Mouse (Mus musculus) hindbrain, embryonic 10.5 days (tissue): ENCODE results near the gene Ltc4s. TPM values are rescaled to one million over a fixed set of nuclear protein-coding genes. Genes with fewer than 3 reads are reported as not detected.

Source experiments
- DNase-seq: peaks from one replicate; pipeline ENCODE4 v3.0.0-alpha.2; 2017; ENCODE audit warnings: low spot score
- H3K27ac ChIP-seq: fragments of 300-500 bp; sonication (generic); 2 replicates; pipeline ENCODE4 v1.5.1; 2016; ENCODE audit warnings: mild to moderate bottlenecking, moderate library complexity
- H3K27me3 ChIP-seq: fragments of 300-500 bp; sonication (generic); 2 replicates; pipeline ENCODE4 v1.6.1; 2016; ENCODE audit warnings: mild to moderate bottlenecking; ENCODE audit not compliant: poor library complexity, insufficient read depth, severe bottlenecking
- H3K36me3 ChIP-seq: fragments of 300-500 bp; sonication (generic); 2 replicates; pipeline ENCODE4 v1.6.1; 2016; ENCODE audit warnings: mild to moderate bottlenecking, moderate library complexity
- H3K4me1 ChIP-seq: fragments of 300-500 bp; sonication (generic); replicated peaks from 2 replicates; pipeline ENCODE4 v1.6.1; 2016; ENCODE audit warnings: mild to moderate bottlenecking
- H3K4me3 ChIP-seq: fragments of 300-500 bp; sonication (generic); 2 replicates; pipeline ENCODE4 v1.5.1; 2016; ENCODE audit warnings: mild to moderate bottlenecking, moderate library complexity
- H3K9me3 ChIP-seq: fragments of 300-500 bp; sonication (generic); 2 replicates; pipeline ENCODE4 v1.6.1; 2016; ENCODE audit warnings: mild to moderate bottlenecking, moderate library complexity
- WGBS: fragments of 180-500 bp; shearing (Covaris S2); methylation state at CpG from one replicate; pipeline ENCODE4 v1.1.7; 2016; 5-methylcytosine and 5-hydroxymethylcytosine counted together
- polyA plus RNA-seq: library from polyadenylated mRNA; unstranded; fragments of >200 nt; fragmentation: Nextera tagmentation; extraction: Ambion mirVana; gene quantifications from 2 replicates; pipeline ENCODE4 v1.2.1, GENCODE M21; 2016

Gene Ltc4s
- polyA plus RNA-seq, 1 experiment from 2014 or later: 1.8 TPM

- no peak for DNase-seq
- no peak overlapping the region for H3K27ac ChIP-seq
- no peaks in the 10 kb centered on the region for H3K9me3 ChIP-seq
- peaks cover 91% of the 10 kb centered on the region for H3K36me3 ChIP-seq
- H3K27me3 ChIP-seq: no peaks in the 10 kb centered on the region
- H3K4me3 ChIP-seq: no peak overlapping the region
- H3K4me1 ChIP-seq: no peaks in the 10 kb centered on the region
- WGBS: 96% methylated on average over 2 of the region's 2 CpGs
These were observed 39.5 kb downstream of the Ltc4s start for GRCm38 (mm10) chr11:50198916-50199315.

DNA sequence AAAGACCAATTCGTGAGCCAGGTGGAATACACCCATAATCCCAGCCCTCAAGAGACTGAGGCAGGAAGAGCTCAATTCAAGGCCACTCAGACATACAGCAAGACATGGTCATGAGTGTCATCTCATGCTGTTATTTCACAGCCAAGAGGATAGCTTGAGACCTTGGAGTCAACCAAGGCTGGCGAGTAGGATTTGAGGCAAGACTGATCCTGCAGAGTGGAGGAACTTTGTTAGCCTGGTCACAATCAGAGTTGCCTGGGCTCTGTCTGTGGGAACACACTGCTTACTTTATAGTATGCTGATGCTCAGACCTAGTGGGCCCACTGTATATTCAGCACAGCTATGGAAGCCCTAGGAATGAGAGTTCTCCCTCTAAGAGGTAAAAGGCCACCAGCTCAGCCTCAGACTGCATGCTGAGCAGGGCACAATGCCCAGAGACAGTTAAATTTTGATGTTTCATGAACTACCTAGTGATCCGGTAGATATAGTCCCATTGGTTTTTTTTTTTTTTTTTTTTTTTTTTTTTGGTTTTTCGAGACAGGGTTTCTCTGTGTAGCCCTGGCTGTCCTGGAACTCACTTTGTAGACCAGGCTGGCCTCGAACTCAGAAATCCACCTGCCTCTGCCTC, 40.1 kb downstream of the Ltc4s start:
- no peaks in the 10 kb centered on the region for H3K4me1 ChIP-seq
- peaks cover 88% of the 10 kb centered on the region for H3K36me3 ChIP-seq
- no peaks in the 10 kb centered on the region for H3K9me3 ChIP-seq
- 91% methylated on average over 4 of the region's 5 CpGs for WGBS
- no peaks in the 10 kb centered on the region for H3K27me3 ChIP-seq
- H3K27ac ChIP-seq: no peak overlapping the region
- no peak overlapping the region for H3K4me3 ChIP-seq
- DNase-seq: no peak

GRCm38 (mm10) chr11:50197500-50197899, 40.9 kb downstream of the Ltc4s start:
- peaks cover 80% of the 10 kb centered on the region for H3K36me3 ChIP-seq
- H3K9me3 ChIP-seq: no peaks in the 10 kb centered on the region
- no peaks in the 10 kb centered on the region for H3K27me3 ChIP-seq
- H3K4me1 ChIP-seq: no peaks in the 10 kb centered on the region
- no peak overlapping the region for H3K27ac ChIP-seq
- 93% methylated on average over 4 of the region's 4 CpGs for WGBS
- no peak for DNase-seq
- no peak overlapping the region for H3K4me3 ChIP-seq

- H3K27ac ChIP-seq: no peak overlapping the region
- H3K36me3 ChIP-seq: peaks cover 53% of the 10 kb centered on the region
- 85% methylated on average over 4 of the region's 4 CpGs for WGBS
- no peaks in the 10 kb centered on the region for H3K4me1 ChIP-seq
- no peaks in the 10 kb centered on the region for H3K27me3 ChIP-seq
- H3K9me3 ChIP-seq: no peaks in the 10 kb centered on the region
- DNase-seq: no peak
- H3K4me3 ChIP-seq: no peak overlapping the region
These were observed 43.6 kb downstream of the Ltc4s start for GRCm38 (mm10) chr11:50194793-50195192.

DNA sequence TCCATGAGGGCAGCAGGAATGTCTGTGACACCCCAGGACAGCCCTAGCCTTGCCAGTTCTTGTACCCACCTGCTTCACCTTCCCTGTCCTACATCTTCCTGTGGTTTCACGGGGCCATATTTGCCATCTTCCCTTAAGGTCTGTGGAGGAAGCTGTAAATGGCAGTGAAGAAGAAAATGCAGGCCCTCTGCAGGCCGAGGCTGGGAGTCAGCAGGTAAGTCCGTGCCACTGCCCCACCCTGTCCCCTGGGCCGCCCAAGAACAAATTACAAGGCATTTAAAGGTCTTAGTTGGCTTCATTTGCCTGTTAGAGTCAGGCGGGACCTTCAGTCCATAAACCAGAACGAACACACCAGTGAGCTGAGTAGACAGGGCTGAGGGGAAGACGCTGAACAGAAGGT, 44.3 kb downstream of the Ltc4s start:
- 81% methylated on average over 7 of the region's 7 CpGs for WGBS
- Histone ChIP-seq H3K27me3 (no peaks in the 10 kb centered on the region), H3K27ac (no peak overlapping the region), H3K9me3 (no peaks in the 10 kb centered on the region), H3K4me3 (no peak overlapping the region), H3K36me3 (peaks cover 46% of the 10 kb centered on the region), H3K4me1 (no peaks in the 10 kb centered on the region)
- DNase-seq: no peak

GRCm38 (mm10) chr11:50192278-50192677, 46.1 kb downstream of the Ltc4s start:
- Histone ChIP-seq H3K4me1 (no peaks in the 10 kb centered on the region), H3K27me3 (no peaks in the 10 kb centered on the region)

GRCm38 (mm10) chr11:50190362-50190761, 48.1 kb downstream of the Ltc4s start:
- Histone ChIP-seq H3K27ac (no peak overlapping the region), H3K4me3 (no peak overlapping the region), H3K4me1 (no peaks in the 10 kb centered on the region), H3K9me3 (no peaks in the 10 kb centered on the region), H3K36me3 (peaks cover 21% of the 10 kb centered on the region), H3K27me3 (no peaks in the 10 kb centered on the region)
- 96% methylated on average over 4 of the region's 4 CpGs for WGBS
- no peak for DNase-seq

More at GRCm38 (mm10) chr11:50192278-50192677, 46.1 kb downstream of the Ltc4s start:
- Histone ChIP-seq H3K4me3 (no peak overlapping the region), H3K9me3 (no peaks in the 10 kb centered on the region), H3K36me3 (peaks cover 37% of the 10 kb centered on the region), H3K27ac (no peak overlapping the region)
- no peak for DNase-seq
- WGBS: 88% methylated on average over 3 of the region's 3 CpGs

GRCm38 (mm10) chr11:50188682-50189081, 49.7 kb downstream of the Ltc4s start:
- H3K4me1 ChIP-seq: no peaks in the 10 kb centered on the region
- peaks cover 16% of the 10 kb centered on the region for H3K36me3 ChIP-seq
- no peaks in the 10 kb centered on the region for H3K27me3 ChIP-seq
- no peaks in the 10 kb centered on the region for H3K9me3 ChIP-seq
- no peak overlapping the region for H3K27ac ChIP-seq
- DNase-seq: no peak
- WGBS: 79% methylated on average over 7 of the region's 7 CpGs
- no peak overlapping the region for H3K4me3 ChIP-seq

Other genes starting within 250 kb of the Ltc4s start
- 59.1 and 62.4 TPM in 2 replicates for gene Rnf130, start 213.3 kb downstream of the Ltc4s start, polyA plus RNA-seq
- 39.3 and 40.9 TPM in 2 replicates for gene Tbc1d9b, start 107.2 kb downstream of the Ltc4s start, polyA plus RNA-seq
- 23.1 and 26.1 TPM in 2 replicates for gene Mrnip, start 64.2 kb downstream of the Ltc4s start, polyA plus RNA-seq
- 147 and 210 TPM in 2 replicates for gene Sqstm1, start 27.8 kb downstream of the Ltc4s start, polyA plus RNA-seq
- 21.5 and 29.9 TPM in 2 replicates for gene Mgat4b, start 27.7 kb downstream of the Ltc4s start, polyA plus RNA-seq
- gene Maml1, start 53.7 kb upstream of the Ltc4s start, polyA plus RNA-seq: 4.7 and 5.9 TPM in 2 replicates
- gene Canx, start 87.1 kb upstream of the Ltc4s start, polyA plus RNA-seq: 242 and 331 TPM in 2 replicates
- 0.24 TPM in 1 of 2 replicates, not detected in the other for gene Cby3, start 115.8 kb upstream of the Ltc4s start, polyA plus RNA-seq
- gene Hnrnph1, start 138.4 kb upstream of the Ltc4s start, polyA plus RNA-seq: 502 and 622 TPM in 2 replicates
- 20.9 and 22.5 TPM in 2 replicates for gene Rufy1, start 192.5 kb upstream of the Ltc4s start, polyA plus RNA-seq